Mouse (Mus musculus) lung, postnatal 10 days (tissue): ENCODE data around the gene Sh2b1.
"Not testable (repeated sequence)": the region's sequence is repeated elsewhere in the genome, so short reads cannot be mapped to it uniquely, and the experiment has no call there.

Source experiments
- DNase-seq: peaks from one replicate; pipeline ENCODE4 v3.0.0; 2021

Sh2b1 gene

GRCm38 (mm10) chr7:126474993-126475581 lies at the start of gene Sh2b1:
Gene Sh2b1, minus strand, starts transcription at chr7:126475424.
- DNase-seq: peak; percentile 94

GRCm38 (mm10) chr7:126523316-126523715 lies 48.1 kb upstream of the Sh2b1 start:
- no peak for DNase-seq

- peak; percentile 52 for DNase-seq
These were observed 44.3 kb upstream of the Sh2b1 start for GRCm38 (mm10) chr7:126519513-126519912.

GRCm38 (mm10) chr7:126518261-126518941 lies 43.2 kb upstream of the Sh2b1 start:
- no peak for DNase-seq

GRCm38 (mm10) chr7:126511287-126511686 lies 36.1 kb upstream of the Sh2b1 start:
- no peak for DNase-seq

- DNase-seq: no peak
These were observed 32.0 kb upstream of the Sh2b1 start for GRCm38 (mm10) chr7:126507126-126507778.

- DNase-seq: no peak
These were observed 29.7 kb upstream of the Sh2b1 start for GRCm38 (mm10) chr7:126504913-126505312.

- DNase-seq: peak; percentile 99
These were observed 28.2 kb upstream of the Sh2b1 start, which contains the start of gene Atxn2l for GRCm38 (mm10) chr7:126503273-126503878. Gene Atxn2l, minus strand, starts transcription at chr7:126503437.

GRCm38 (mm10) chr7:126502751-126503150 lies 27.5 kb upstream of the Sh2b1 start:
- no peak for DNase-seq

- DNase-seq: peak; percentile 97
These were observed 27.0 kb upstream of the Sh2b1 start for GRCm38 (mm10) chr7:126502023-126502741.

- no peak for DNase-seq
These were observed 26.4 kb upstream of the Sh2b1 start for GRCm38 (mm10) chr7:126501684-126502022.

- DNase-seq: no peak
These were observed 24.2 kb upstream of the Sh2b1 start for GRCm38 (mm10) chr7:126499416-126499815.

- DNase-seq: no peak
These were observed 22.7 kb upstream of the Sh2b1 start for GRCm38 (mm10) chr7:126497966-126498365.

GRCm38 (mm10) chr7:126496475-126496874 lies 21.3 kb upstream of the Sh2b1 start:
- no peak for DNase-seq

- DNase-seq: no peak
These were observed 18.9 kb upstream of the Sh2b1 start for GRCm38 (mm10) chr7:126494120-126494519.

- DNase-seq: no peak
These were observed 16.7 kb upstream of the Sh2b1 start for GRCm38 (mm10) chr7:126491973-126492372.

GRCm38 (mm10) chr7:126491005-126491404 lies 15.8 kb upstream of the Sh2b1 start:
- no peak for DNase-seq

- DNase-seq: not testable (repeated sequence)
These were observed 12.6 kb upstream of the Sh2b1 start for GRCm38 (mm10) chr7:126487617-126488385.

- peak; percentile 98 for DNase-seq
These were observed 11.8 kb upstream of the Sh2b1 start, which contains the start of gene Tufm for GRCm38 (mm10) chr7:126487052-126487483. Gene Tufm, plus strand, starts transcription at chr7:126487361.

- DNase-seq: peak; percentile 95
These were observed 7.2 kb upstream of the Sh2b1 start for GRCm38 (mm10) chr7:126482392-126482871.

- no peak for DNase-seq
These were observed 6.5 kb upstream of the Sh2b1 start for GRCm38 (mm10) chr7:126481699-126482098.

GRCm38 (mm10) chr7:126474486-126474955 lies 703 bp downstream of the Sh2b1 start:
- DNase-seq: no peak
